Mouse (Mus musculus) right cerebral cortex, adult 2 months (tissue): Measurements from ENCODE around the gene Wdcp.
A peak's percentile ranks its signal among the peaks of the same experiment; 100 is the strongest.
"Not testable (repeated sequence)": the region's sequence is repeated elsewhere in the genome, so short reads cannot be mapped to it uniquely, and the experiment has no call there.

ENCODE experiments used
- DNase-seq, 2 experiments: peaks; one replicate each; pipeline ENCODE4 v3.0.0; 2021 to 2022; ENCODE audit warnings: low spot score in 2 of 2

Wdcp gene

GRCm38 (mm10) chr12:4842890-4843597 lies at the start of gene Wdcp:
Wdcp (plus strand) TSS chr12:4843303.
- peak; percentile 93 to 94 for DNase-seq

DNA sequence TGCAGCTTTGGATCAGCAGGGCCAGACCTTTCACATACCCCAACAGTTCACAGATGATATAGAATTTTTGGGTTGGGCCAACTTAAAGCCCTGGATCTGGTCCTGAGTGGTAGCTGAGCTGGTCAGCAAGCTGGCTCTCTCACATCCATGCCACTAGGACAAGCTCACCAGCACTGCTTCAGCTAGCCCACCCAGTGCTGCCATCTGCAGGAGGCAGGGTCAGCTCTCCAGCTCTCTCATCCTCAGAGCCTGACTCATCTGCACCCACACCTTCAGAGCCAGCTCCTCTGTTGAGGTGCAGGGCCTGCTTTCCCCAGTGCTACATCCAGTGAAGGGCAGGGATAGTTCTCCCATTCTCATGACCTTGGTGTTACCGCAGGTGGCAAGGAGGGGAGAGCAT lies 49.4 kb upstream of the Wdcp start:
- DNase-seq, result peak; percentile 17 to 35

DNA sequence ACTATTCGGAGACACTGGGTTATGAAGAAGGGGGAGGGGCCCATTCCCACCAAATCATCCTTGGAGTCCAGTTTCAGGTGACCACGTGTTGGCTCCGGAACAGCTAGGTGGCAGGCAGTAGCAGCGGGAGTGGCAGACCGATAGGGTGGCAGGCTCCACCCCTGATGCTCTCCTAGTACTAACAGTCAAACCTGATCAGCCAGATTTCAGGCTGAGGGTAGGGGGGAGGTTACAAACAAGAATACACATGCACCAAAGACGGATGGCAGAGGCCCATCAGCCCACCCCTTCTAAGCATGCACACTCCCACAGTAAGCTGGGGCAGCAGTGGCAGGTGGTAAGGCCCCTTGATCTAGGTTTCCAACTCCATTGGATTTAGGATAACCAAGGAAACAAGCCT lies 45.6 kb upstream of the Wdcp start:
- not testable (repeated sequence) for DNase-seq

- no peak for DNase-seq
Measured at GRCm38 (mm10) chr12:4811036-4811435, 32.1 kb upstream of the Wdcp start.

- no peak for DNase-seq
Measured at GRCm38 (mm10) chr12:4811705-4812104, 31.4 kb upstream of the Wdcp start.

- DNase-seq, result no peak
Measured at GRCm38 (mm10) chr12:4813636-4814035, 29.5 kb upstream of the Wdcp start.

DNA sequence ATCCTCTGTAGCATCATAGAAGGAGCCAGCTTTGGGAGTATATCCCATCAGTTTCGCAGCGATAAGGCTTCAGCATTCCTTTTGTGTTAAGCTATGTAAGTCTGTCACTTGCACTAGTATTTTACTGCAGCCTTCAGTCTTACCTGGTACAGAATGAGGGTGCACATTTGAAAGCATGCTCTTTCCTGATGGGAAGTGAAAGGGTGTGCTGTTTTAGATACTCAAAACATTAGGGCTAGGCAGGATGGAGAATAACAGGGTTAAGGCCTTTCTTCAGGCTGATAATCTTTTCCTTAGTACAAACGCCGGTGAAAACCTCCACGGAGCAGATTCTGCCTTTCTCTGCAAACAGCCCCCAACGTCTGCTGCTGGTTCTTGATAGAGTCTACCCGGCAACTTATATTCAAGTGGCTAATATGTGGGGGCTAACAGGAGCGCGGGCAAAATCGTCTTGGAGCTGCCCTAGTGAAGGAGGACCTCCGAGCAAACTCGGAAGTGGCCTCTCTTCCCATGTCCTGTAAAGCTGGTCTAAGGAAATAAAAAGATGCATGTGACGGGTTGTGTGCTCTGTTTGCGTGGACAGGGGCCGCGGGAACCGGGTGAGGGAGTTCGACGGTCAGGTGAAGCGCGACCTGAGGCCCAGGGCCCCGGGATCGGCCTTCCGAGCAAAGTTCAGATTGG lies 26.3 kb upstream of the Wdcp start:
- no peak for DNase-seq

- peak; percentile 97 for DNase-seq
Measured at GRCm38 (mm10) chr12:4817361-4818101, 25.6 kb upstream of the Wdcp start, which contains the start of gene Sf3b6. Sf3b6 (plus strand) TSS chr12:4817544.

- DNase-seq, result no peak
Measured at GRCm38 (mm10) chr12:4827256-4827655, 15.8 kb upstream of the Wdcp start.

- no peak for DNase-seq
Measured at GRCm38 (mm10) chr12:4836959-4837358, 6.1 kb upstream of the Wdcp start.

DNA sequence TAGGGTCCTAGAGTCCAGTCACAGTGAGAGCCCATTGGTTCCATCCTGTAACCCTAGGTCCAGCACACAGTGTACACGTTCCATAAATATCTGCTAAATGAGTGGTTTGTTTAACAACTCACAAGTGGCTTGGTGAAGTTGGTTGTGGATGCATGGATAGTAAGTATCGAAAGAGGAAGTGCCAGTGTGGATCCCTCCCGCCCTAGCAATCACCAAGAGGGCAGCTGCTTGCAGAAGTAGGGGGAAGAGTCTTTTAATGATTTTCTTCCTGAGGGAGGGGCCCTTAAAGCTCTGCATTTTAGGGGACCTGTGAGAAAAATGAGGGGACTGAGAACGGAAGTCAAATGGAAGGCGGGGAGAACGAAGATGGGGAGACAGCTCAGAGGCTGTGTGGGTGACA lies 3.1 kb upstream of the Wdcp start:
- no peak for DNase-seq

GRCm38 (mm10) chr12:4840741-4841140 lies 2.4 kb upstream of the Wdcp start:
- DNase-seq, result no peak

DNA sequence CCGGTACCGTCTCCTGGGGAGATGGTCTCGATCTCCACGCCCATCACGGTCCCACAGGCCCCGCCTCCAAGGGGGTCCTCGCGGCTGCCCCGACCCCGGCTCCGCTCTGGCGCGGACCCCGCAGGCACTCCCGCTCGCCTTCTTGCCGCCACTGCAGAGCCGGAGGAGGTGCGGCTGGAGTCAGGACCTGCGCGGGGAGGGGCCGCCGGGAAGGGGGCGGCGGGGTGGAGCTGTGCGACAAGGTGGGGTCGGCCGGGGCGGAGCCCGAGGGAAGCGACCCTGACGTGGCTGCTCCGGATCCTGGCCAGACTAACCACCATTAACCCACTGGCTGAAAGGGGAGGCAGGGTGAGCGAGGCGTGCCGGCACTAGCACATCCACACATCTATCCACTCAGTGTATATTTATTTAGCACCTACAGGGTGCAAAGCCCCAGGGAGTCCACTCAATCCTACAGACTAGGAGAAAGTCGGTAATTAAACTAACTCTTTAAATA lies 1.7 kb upstream of the Wdcp start, which contains the start of gene Fkbp1b:
Fkbp1b (minus strand) TSS at position 200 of the 496 bp plus-strand sequence.
- DNase-seq, result peak; percentile 40

- DNase-seq, result no peak
Measured at GRCm38 (mm10) chr12:4842456-4842855, 647 bp upstream of the Wdcp start.

- DNase-seq, result peak in 1 of 2 experiments; percentile 33
Measured at GRCm38 (mm10) chr12:4843741-4844140, 638 bp downstream of the Wdcp start.

DNA sequence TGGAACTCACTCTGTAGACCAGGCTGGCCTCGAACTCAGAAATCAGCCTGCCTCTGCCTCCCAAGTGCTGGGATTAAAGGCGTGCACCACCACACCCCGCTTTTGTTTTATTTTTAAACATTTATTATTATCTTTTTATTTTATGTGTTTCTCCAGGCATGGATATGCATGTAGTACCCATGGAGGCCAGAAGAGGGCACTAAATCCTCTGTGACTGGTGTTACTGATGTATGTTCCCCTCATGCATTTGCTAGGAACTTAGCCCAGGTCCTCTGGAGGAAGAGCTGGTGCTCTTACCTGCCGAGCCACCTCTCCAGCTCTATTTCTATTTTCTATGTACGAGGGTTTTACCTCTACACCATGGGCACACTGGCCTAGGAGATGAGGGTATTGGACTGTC lies 13.1 kb downstream of the Wdcp start:
- no peak for DNase-seq

- no peak for DNase-seq
Measured at GRCm38 (mm10) chr12:4856834-4857233, 13.7 kb downstream of the Wdcp start.

DNA sequence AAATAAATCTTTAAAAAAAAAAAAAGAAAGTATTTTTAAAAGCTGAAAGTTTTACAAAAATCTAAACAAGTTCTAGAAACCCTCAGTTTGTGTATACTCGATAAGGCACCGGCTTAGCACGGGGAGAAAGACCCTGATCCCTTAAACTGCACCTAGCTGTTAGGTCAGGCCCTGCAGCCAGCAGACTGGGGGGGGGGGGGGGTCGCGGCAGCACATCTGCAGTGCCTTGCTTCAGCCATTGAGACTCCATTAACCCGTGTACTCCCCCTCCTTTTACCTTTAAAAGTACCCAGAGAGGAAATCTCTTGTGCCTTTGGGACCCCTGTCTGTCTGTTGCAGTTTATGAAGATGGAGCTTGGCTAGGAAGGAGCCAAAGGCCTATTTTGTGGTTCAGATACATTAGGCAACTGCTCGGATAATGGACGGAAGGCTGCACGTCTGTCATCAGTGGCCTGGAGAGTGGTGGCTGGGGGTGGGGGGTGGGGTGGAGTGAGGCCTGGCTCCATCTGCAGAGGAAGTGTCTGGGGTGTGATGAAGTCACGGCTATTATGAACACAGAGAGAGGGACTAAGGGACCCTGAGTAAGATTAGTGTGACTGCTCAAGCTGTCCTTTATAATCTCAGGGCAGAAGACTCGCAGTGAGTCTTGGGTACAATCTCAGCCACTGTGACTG lies 16.3 kb downstream of the Wdcp start:
- no peak for DNase-seq

GRCm38 (mm10) chr12:4862672-4863071 lies 19.6 kb downstream of the Wdcp start:
- no peak for DNase-seq

GRCm38 (mm10) chr12:4863654-4864337 lies 20.7 kb downstream of the Wdcp start:
- peak in 1 of 2 experiments; percentile 15 for DNase-seq

- DNase-seq, result peak; percentile 55 to 57
Measured at GRCm38 (mm10) chr12:4864338-4864690, 21.2 kb downstream of the Wdcp start.
